16 mouse cellular contexts compared by ENCODE assay signal in the genomic region with DNA sequence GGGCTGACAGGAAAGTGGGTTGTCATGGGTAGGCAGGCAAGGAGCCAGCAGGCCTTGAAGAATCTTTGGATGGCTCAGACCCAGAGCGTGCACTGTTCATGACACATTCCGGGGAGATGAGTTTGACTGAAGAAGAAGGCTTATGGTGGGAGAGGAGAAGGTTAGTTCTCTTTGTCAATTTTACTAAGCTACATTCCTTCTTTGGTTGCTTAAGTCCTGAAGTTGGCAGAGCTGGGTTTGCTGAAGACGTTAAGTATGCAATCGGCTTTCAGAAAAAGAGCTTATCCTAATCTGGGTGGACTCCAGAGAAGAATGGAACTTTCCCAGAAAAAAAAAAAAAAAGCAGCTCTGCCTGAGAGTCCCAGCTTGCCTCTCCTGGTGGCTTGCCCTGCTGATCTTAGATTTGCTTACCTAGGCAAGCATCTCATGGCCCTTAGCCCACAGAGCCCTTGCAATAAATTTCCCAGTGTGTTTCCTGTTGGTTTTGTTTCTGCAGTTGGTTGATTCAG. TPM values are rescaled to one million over a fixed set of nuclear protein-coding genes. Genes with fewer than 3 reads are reported as not detected.
A peak's percentile ranks its signal among the peaks of the same experiment; 100 is the strongest.
DNase-seq lines count a peak whose midpoint lies in the region; ATAC-seq and TF ChIP-seq lines count a peak whose summit lies in the region.
"Had no signal": no experiment of that assay in that cellular context is flagged by ENCODE, and none has a peak within 500 bp of the region (broad histone marks: within the 10 kb centered on the region; RNA-seq: fewer than 3 reads in every experiment).

No protein-coding gene starts in this region.

- H3K27ac ChIP-seq in forebrain, postnatal 0 days (ENCODE audit: low read depth, low read length), result no peak overlapping the region
- H3K27ac ChIP-seq in forebrain, embryonic 15.5 days (replicated peaks), result no peak overlapping the region
- no peak overlapping the region for H3K27ac ChIP-seq in midbrain, embryonic 11.5 days (ENCODE audit: low read depth, low read length)
- no peak overlapping the region for H3K27ac ChIP-seq in midbrain, embryonic 14.5 days (replicated peaks; ENCODE audit: low read depth, low read length)
- H3K27ac ChIP-seq: hindbrain, embryonic 15.5 days had no signal

- H3K36me3 ChIP-seq in forebrain, postnatal 0 days (ENCODE audit: insufficient read depth), result no peaks in the 10 kb centered on the region
- no peaks in the 10 kb centered on the region for H3K36me3 ChIP-seq in forebrain, embryonic 15.5 days
- H3K36me3 ChIP-seq in midbrain, embryonic 11.5 days (ENCODE audit: control insufficient read depth, insufficient read depth, low read length), result no peaks in the 10 kb centered on the region
- no peaks in the 10 kb centered on the region for H3K36me3 ChIP-seq in midbrain, embryonic 14.5 days (ENCODE audit: control insufficient read depth, insufficient read depth, low read length)
- H3K36me3 ChIP-seq: hindbrain, embryonic 15.5 days had no signal

- no peaks in the 10 kb centered on the region for H3K9me3 ChIP-seq in forebrain, postnatal 0 days (ENCODE audit: low read length)
- H3K9me3 ChIP-seq in forebrain, embryonic 15.5 days, result no peaks in the 10 kb centered on the region
- H3K9me3 ChIP-seq in midbrain, embryonic 11.5 days (ENCODE audit: control insufficient read depth, low read length), result no peaks in the 10 kb centered on the region
- H3K9me3 ChIP-seq in midbrain, embryonic 14.5 days (ENCODE audit: control insufficient read depth, low read length), result no peaks in the 10 kb centered on the region
- H3K9me3 ChIP-seq: hindbrain, embryonic 15.5 days had no signal

- H3K27me3 ChIP-seq in forebrain, postnatal 0 days (ENCODE audit: insufficient read depth, low read length), result no peaks in the 10 kb centered on the region
- no peaks in the 10 kb centered on the region for H3K27me3 ChIP-seq in forebrain, embryonic 15.5 days
- no peaks in the 10 kb centered on the region for H3K27me3 ChIP-seq in midbrain, embryonic 11.5 days (ENCODE audit: control insufficient read depth, insufficient read depth, low read length)
- no peaks in the 10 kb centered on the region for H3K27me3 ChIP-seq in midbrain, embryonic 14.5 days (ENCODE audit: control insufficient read depth, insufficient read depth, low read length)
- H3K27me3 ChIP-seq: hindbrain, embryonic 15.5 days had no signal

- TF ChIP-seq CTCF in forebrain, postnatal 0 days (IDR thresholded peaks at IDR 0.05; ENCODE audit: low read depth), result no peak

- DNase-seq in forebrain, postnatal 0 days, result peak; percentile 10
- peak; percentile 67 for DNase-seq in midbrain, embryonic 11.5 days (ENCODE audit: low spot score, missing footprints)
- DNase-seq in midbrain, embryonic 14.5 days, result no peak
- no peak for DNase-seq in embryo, embryonic 11 days
- no peak for DNase-seq in right cerebral cortex, postnatal 10 days (ENCODE audit: low spot score in 2 of 2)
- DNase-seq: cerebellum, adult 11-12 months; lung, adult 2 months; right cerebral cortex, postnatal 25 days had no signal

- H3K4me2 ChIP-seq in forebrain, postnatal 0 days (ENCODE audit: low read depth), result no peak overlapping the region
- H3K4me2 ChIP-seq in forebrain, embryonic 15.5 days (replicated peaks), result no peak overlapping the region
- H3K4me2 ChIP-seq in midbrain, embryonic 11.5 days, result no peak overlapping the region
- no peak overlapping the region for H3K4me2 ChIP-seq in midbrain, embryonic 14.5 days (ENCODE audit: low read length)
- H3K4me2 ChIP-seq: hindbrain, embryonic 15.5 days had no signal

- H3K9ac ChIP-seq in forebrain, postnatal 0 days, result no peak overlapping the region
- no peak overlapping the region for H3K9ac ChIP-seq in forebrain, embryonic 15.5 days (replicated peaks)
- no peak overlapping the region for H3K9ac ChIP-seq in midbrain, embryonic 11.5 days (ENCODE audit: low read length)
- no peak overlapping the region for H3K9ac ChIP-seq in midbrain, embryonic 14.5 days (replicated peaks; ENCODE audit: low read length)
- H3K9ac ChIP-seq: hindbrain, embryonic 15.5 days had no signal

- no peak overlapping the region for H3K4me3 ChIP-seq in forebrain, postnatal 0 days (ENCODE audit: low read depth, low read length)
- H3K4me3 ChIP-seq in forebrain, embryonic 15.5 days, result no peak overlapping the region
- H3K4me3 ChIP-seq in midbrain, embryonic 11.5 days (ENCODE audit: low read depth, low read length), result no peak overlapping the region
- no peak overlapping the region for H3K4me3 ChIP-seq in midbrain, embryonic 14.5 days (replicated peaks; ENCODE audit: low read depth, low read length)
- H3K4me3 ChIP-seq: hindbrain, embryonic 15.5 days; myocyte had no signal

- no peak for ATAC-seq in forebrain, postnatal 0 days
- ATAC-seq in forebrain, embryonic 15.5 days (replicated peaks), result no peak
- no peak for ATAC-seq in midbrain, embryonic 11.5 days (ENCODE audit: low FRiP score)
- ATAC-seq in midbrain, embryonic 14.5 days (ENCODE audit: low FRiP score, low TSS enrichment), result no peak
- peak; percentile 62 to 67 for ATAC-seq in hematopoietic stem cell, adult 5-6 weeks (replicated peaks in 1 of 2; ENCODE audit: insufficient read depth in 1 of 2, low FRiP score in 2 of 2, low TSS enrichment in 1 of 2, low read depth in 1 of 2, poor library complexity in 2 of 2, severe bottlenecking in 2 of 2)
- no peak for ATAC-seq in activated CD4-positive, CD25-positive, alpha-beta regulatory T cell, adult 4 months

- 46% methylated on average over 4 of the region's 4 CpGs for WGBS in forebrain, postnatal 0 days
- 65% methylated on average over 4 of the region's 4 CpGs for WGBS in forebrain, embryonic 15.5 days
- 48% methylated on average over 4 of the region's 4 CpGs for WGBS in midbrain, embryonic 11.5 days
- WGBS in midbrain, embryonic 14.5 days, result 47% methylated on average over 4 of the region's 4 CpGs

- no peaks in the 10 kb centered on the region for H3K4me1 ChIP-seq in forebrain, postnatal 0 days (ENCODE audit: insufficient read depth)
- H3K4me1 ChIP-seq in forebrain, embryonic 15.5 days, result peaks cover 4% of the 10 kb centered on the region; the same call in 1 of the 2 replicates
- no peaks in the 10 kb centered on the region for H3K4me1 ChIP-seq in midbrain, embryonic 11.5 days (ENCODE audit: control insufficient read depth, insufficient read depth, low read length)
- H3K4me1 ChIP-seq in midbrain, embryonic 14.5 days (ENCODE audit: control insufficient read depth, insufficient read depth, low read length), result no peaks in the 10 kb centered on the region
- H3K4me1 ChIP-seq: hindbrain, embryonic 15.5 days had no signal

RNA-seq across cellular contexts. Expression of a gene that starts 18.8 kb away (rescaled TPM):
- 6.1 and 6.5 TPM in 2 replicates for total RNA-seq in forebrain, postnatal 0 days (2014; rRNA removed)
- polyA plus RNA-seq in forebrain, postnatal 0 days (2015; fragmentation: Nextera tagmentation; extraction: Ambion mirVana), result 2.5 and 2.6 TPM in 2 replicates
- polyA plus RNA-seq in forebrain, embryonic 15.5 days (2015; fragmentation: Nextera tagmentation; extraction: Ambion mirVana), result 1.5 and 1.6 TPM in 2 replicates
- polyA plus RNA-seq in midbrain, embryonic 11.5 days (2014; fragmentation: Nextera tagmentation; extraction: Ambion mirVana), result 0.29 and 0.48 TPM in 2 replicates
- 0.81 and 1.1 TPM in 2 replicates for polyA plus RNA-seq in midbrain, embryonic 14.5 days (2014; fragmentation: Nextera tagmentation; extraction: Ambion mirVana)
- total RNA-seq in hematopoietic stem cell, adult 5-6 weeks (2017), result 6.5 and 7.4 TPM in 2 replicates
- polyA plus RNA-seq in activated CD4-positive, CD25-positive, alpha-beta regulatory T cell, adult 4 months (2017; shearing (Covaris generic)), result not detected

RNA-seq across cellular contexts. Expression of a gene that starts 59.3 kb away (rescaled TPM):
- 1.00 and 5.1 TPM in 2 replicates for total RNA-seq in forebrain, postnatal 0 days (2014; rRNA removed)
- polyA plus RNA-seq in forebrain, postnatal 0 days (2015; fragmentation: Nextera tagmentation; extraction: Ambion mirVana), result 1.1 and 2.7 TPM in 2 replicates
- 0.65 and 1.6 TPM in 2 replicates for polyA plus RNA-seq in forebrain, embryonic 15.5 days (2015; fragmentation: Nextera tagmentation; extraction: Ambion mirVana)
- 0.65 TPM in 1 of 2 replicates, not detected in the other for polyA plus RNA-seq in midbrain, embryonic 11.5 days (2014; fragmentation: Nextera tagmentation; extraction: Ambion mirVana)
- not detected in 2 replicates for polyA plus RNA-seq in midbrain, embryonic 14.5 days (2014; fragmentation: Nextera tagmentation; extraction: Ambion mirVana)
- not detected in 2 replicates for total RNA-seq in hematopoietic stem cell, adult 5-6 weeks (2017)
- not detected for polyA plus RNA-seq in activated CD4-positive, CD25-positive, alpha-beta regulatory T cell, adult 4 months (2017; shearing (Covaris generic))
- total RNA-seq: granulocyte monocyte progenitor cell, adult 5-6 weeks; left cerebral cortex, adult 8-10 months had no signal
- polyA plus RNA-seq: heart, postnatal 0 days had no signal

Comparison
In these comparisons a context has a peak if more than half of its experiments do, and no peak if none do; other contexts are left out.
1. DNase-seq: peak in forebrain, postnatal 0 days (single experiment) and midbrain, embryonic 11.5 days (single experiment); none in midbrain, embryonic 14.5 days (single experiment), embryo, embryonic 11 days (single experiment) and right cerebral cortex, postnatal 10 days (0 of 2).
2. ATAC-seq: peak in hematopoietic stem cell, adult 5-6 weeks (2 of 2); none in forebrain, postnatal 0 days (single experiment), forebrain, embryonic 15.5 days (single experiment), midbrain, embryonic 11.5 days (single experiment), midbrain, embryonic 14.5 days (single experiment) and activated CD4-positive, CD25-positive, alpha-beta regulatory T cell, adult 4 months (single experiment).